Mouse (Mus musculus): ENCODE measurements around the gene Syne2. TPM values are rescaled to one million over a fixed set of nuclear protein-coding genes. Genes with fewer than 3 reads are reported as not detected.

Gene Syne2
- polyA plus RNA-seq, 1 experiment from 2014 or later, result 42.1 TPM

- Histone ChIP-seq H3K9ac (ENCODE audit: low read length) (no peak overlapping the region), H3K36me3 (ENCODE audit: control insufficient read depth, insufficient read depth, low read length) (no peaks in the 10 kb centered on the region), H3K4me1 (ENCODE audit: control insufficient read depth, insufficient read depth, low read length) (peaks cover 17% of the 10 kb centered on the region; the same call in 1 of the 2 replicates), H3K9me3 (replicated peaks; ENCODE audit: control insufficient read depth, low read length) (no peaks in the 10 kb centered on the region), H3K27me3 (ENCODE audit: control insufficient read depth, insufficient read depth, low read length) (no peaks in the 10 kb centered on the region), H3K4me3 (replicated peaks; ENCODE audit: low read length) (no peak overlapping the region), H3K27ac (ENCODE audit: low read length) (no peak overlapping the region), H3K4me2 (ENCODE audit: low read depth, low read length) (no peak overlapping the region)
- 25% methylated on average over 6 of the region's 6 CpGs for WGBS
- ATAC-seq (ENCODE audit: insufficient read depth, low FRiP score), result no peak
Observed at GRCm38 (mm10) chr12:75822122-75822521, 4.2 kb downstream of the Syne2 start.

GRCm38 (mm10) chr12:75823475-75823874, 5.5 kb downstream of the Syne2 start:
- H3K4me2 ChIP-seq (ENCODE audit: low read depth, low read length), result no peak overlapping the region
- H3K36me3 ChIP-seq (ENCODE audit: control insufficient read depth, insufficient read depth, low read length), result no peaks in the 10 kb centered on the region
- peaks cover 18% of the 10 kb centered on the region for H3K4me1 ChIP-seq (ENCODE audit: control insufficient read depth, insufficient read depth, low read length)
- no peak overlapping the region for H3K4me3 ChIP-seq (replicated peaks; ENCODE audit: low read length)
- no peak overlapping the region for H3K9ac ChIP-seq (ENCODE audit: low read length)
- 87% methylated on average over 6 of the region's 6 CpGs for WGBS
- no peak overlapping the region for H3K27ac ChIP-seq (ENCODE audit: low read length)
- no peak for ATAC-seq (ENCODE audit: insufficient read depth, low FRiP score)
- no peaks in the 10 kb centered on the region for H3K27me3 ChIP-seq (ENCODE audit: control insufficient read depth, insufficient read depth, low read length)
- no peaks in the 10 kb centered on the region for H3K9me3 ChIP-seq (replicated peaks; ENCODE audit: control insufficient read depth, low read length)

GRCm38 (mm10) chr12:75825458-75825857, 7.5 kb downstream of the Syne2 start:
- ATAC-seq (ENCODE audit: insufficient read depth, low FRiP score), result no peak
- Histone ChIP-seq H3K9me3 (replicated peaks; ENCODE audit: control insufficient read depth, low read length) (no peaks in the 10 kb centered on the region), H3K9ac (ENCODE audit: low read length) (no peak overlapping the region), H3K4me2 (ENCODE audit: low read depth, low read length) (no peak overlapping the region), H3K36me3 (ENCODE audit: control insufficient read depth, insufficient read depth, low read length) (no peaks in the 10 kb centered on the region), H3K27ac (ENCODE audit: low read length) (no peak overlapping the region), H3K4me1 (ENCODE audit: control insufficient read depth, insufficient read depth, low read length) (peaks cover 12% of the 10 kb centered on the region), H3K27me3 (ENCODE audit: control insufficient read depth, insufficient read depth, low read length) (no peaks in the 10 kb centered on the region), H3K4me3 (replicated peaks; ENCODE audit: low read length) (no peak overlapping the region)
- 86% methylated on average over 7 of the region's 7 CpGs for WGBS

GRCm38 (mm10) chr12:75826699-75827353, 8.9 kb downstream of the Syne2 start:
- no peaks in the 10 kb centered on the region for H3K27me3 ChIP-seq (ENCODE audit: control insufficient read depth, insufficient read depth, low read length)
- no peak overlapping the region for H3K4me3 ChIP-seq (replicated peaks; ENCODE audit: low read length)
- peaks cover 9% of the 10 kb centered on the region for H3K4me1 ChIP-seq (ENCODE audit: control insufficient read depth, insufficient read depth, low read length)
- H3K9ac ChIP-seq (ENCODE audit: low read length), result no peak overlapping the region
- peak overlapping the region; percentile 30; the same call in 1 of the 2 replicates for H3K4me2 ChIP-seq (ENCODE audit: low read depth, low read length)
- ATAC-seq (ENCODE audit: insufficient read depth, low FRiP score), result peak; percentile 37; the same call in 1 of the 2 replicates
- H3K9me3 ChIP-seq (replicated peaks; ENCODE audit: control insufficient read depth, low read length), result no peaks in the 10 kb centered on the region
- WGBS, result 52% methylated on average over 10 of the region's 10 CpGs
- H3K36me3 ChIP-seq (ENCODE audit: control insufficient read depth, insufficient read depth, low read length), result no peaks in the 10 kb centered on the region
- H3K27ac ChIP-seq (ENCODE audit: low read length), result peak overlapping the region; percentile 79; the same call in 1 of the 2 replicates

GRCm38 (mm10) chr12:75827751-75828150, 9.8 kb downstream of the Syne2 start:
- Histone ChIP-seq H3K4me1 (ENCODE audit: control insufficient read depth, insufficient read depth, low read length) (peaks cover 4% of the 10 kb centered on the region), H3K4me3 (replicated peaks; ENCODE audit: low read length) (no peak overlapping the region), H3K4me2 (ENCODE audit: low read depth, low read length) (peak overlapping the region; percentile 31; the same call in 1 of the 2 replicates), H3K27ac (ENCODE audit: low read length) (peak overlapping the region; percentile 79), H3K36me3 (ENCODE audit: control insufficient read depth, insufficient read depth, low read length) (no peaks in the 10 kb centered on the region), H3K27me3 (ENCODE audit: control insufficient read depth, insufficient read depth, low read length) (no peaks in the 10 kb centered on the region), H3K9me3 (replicated peaks; ENCODE audit: control insufficient read depth, low read length) (no peaks in the 10 kb centered on the region), H3K9ac (ENCODE audit: low read length) (peak overlapping the region; percentile 13; the same call in 1 of the 2 replicates)
- WGBS, result 57% methylated on average over 15 of the region's 15 CpGs
- ATAC-seq (ENCODE audit: insufficient read depth, low FRiP score), result peak; percentile 53; the same call in 1 of the 2 replicates

GRCm38 (mm10) chr12:75829616-75830015, 11.7 kb downstream of the Syne2 start:
- Histone ChIP-seq H3K4me3 (replicated peaks; ENCODE audit: low read length) (no peak overlapping the region), H3K27me3 (ENCODE audit: control insufficient read depth, insufficient read depth, low read length) (no peaks in the 10 kb centered on the region), H3K36me3 (ENCODE audit: control insufficient read depth, insufficient read depth, low read length) (no peaks in the 10 kb centered on the region), H3K4me2 (ENCODE audit: low read depth, low read length) (no peak overlapping the region), H3K9ac (ENCODE audit: low read length) (no peak overlapping the region), H3K9me3 (replicated peaks; ENCODE audit: control insufficient read depth, low read length) (no peaks in the 10 kb centered on the region), H3K4me1 (ENCODE audit: control insufficient read depth, insufficient read depth, low read length) (peaks cover 12% of the 10 kb centered on the region), H3K27ac (ENCODE audit: low read length) (no peak overlapping the region)
- 77% methylated on average over 5 of the region's 5 CpGs for WGBS
- ATAC-seq (ENCODE audit: insufficient read depth, low FRiP score), result no peak

GRCm38 (mm10) chr12:75833149-75833959, 15.4 kb downstream of the Syne2 start:
- Histone ChIP-seq H3K27ac (ENCODE audit: low read length) (peak overlapping the region; percentile 69), H3K9me3 (replicated peaks; ENCODE audit: control insufficient read depth, low read length) (no peaks in the 10 kb centered on the region), H3K4me1 (ENCODE audit: control insufficient read depth, insufficient read depth, low read length) (peaks cover 20% of the 10 kb centered on the region), H3K9ac (ENCODE audit: low read length) (no peak overlapping the region), H3K4me3 (replicated peaks; ENCODE audit: low read length) (no peak overlapping the region), H3K27me3 (ENCODE audit: control insufficient read depth, insufficient read depth, low read length) (no peaks in the 10 kb centered on the region), H3K4me2 (ENCODE audit: low read depth, low read length) (peak overlapping the region; percentile 32), H3K36me3 (ENCODE audit: control insufficient read depth, insufficient read depth, low read length) (no peaks in the 10 kb centered on the region)
- WGBS, result 42% methylated on average over 12 of the region's 12 CpGs
- ATAC-seq (ENCODE audit: insufficient read depth, low FRiP score), result peak; percentile 52

- Histone ChIP-seq H3K27me3 (ENCODE audit: control insufficient read depth, insufficient read depth, low read length) (no peaks in the 10 kb centered on the region), H3K4me1 (ENCODE audit: control insufficient read depth, insufficient read depth, low read length) (peaks cover 20% of the 10 kb centered on the region), H3K9ac (ENCODE audit: low read length) (no peak overlapping the region), H3K4me3 (replicated peaks; ENCODE audit: low read length) (no peak overlapping the region), H3K27ac (ENCODE audit: low read length) (peak overlapping the region; percentile 69), H3K4me2 (ENCODE audit: low read depth, low read length) (peak overlapping the region; percentile 32), H3K36me3 (ENCODE audit: control insufficient read depth, insufficient read depth, low read length) (no peaks in the 10 kb centered on the region), H3K9me3 (replicated peaks; ENCODE audit: control insufficient read depth, low read length) (no peaks in the 10 kb centered on the region)
- ATAC-seq (ENCODE audit: insufficient read depth, low FRiP score), result no peak
- WGBS, result 47% methylated on average over 14 of the region's 14 CpGs
Observed at GRCm38 (mm10) chr12:75833960-75834729, 16.2 kb downstream of the Syne2 start.
